Mouse (Mus musculus): Measurements from ENCODE around the gene Bbs9. TPM values are rescaled to one million over a fixed set of nuclear protein-coding genes. Genes with fewer than 3 reads are reported as not detected.
A peak's percentile ranks its signal among the peaks of the same experiment; 100 is the strongest.

Gene Bbs9
- total RNA-seq, 2 experiments from 2014 or later = 6.7 to 9.8 TPM

GRCm38 (mm10) chr9:22776246-22776961 lies 300.9 kb downstream of the Bbs9 start:
- ATAC-seq (replicated peaks; ENCODE audit: low FRiP score, poor library complexity, severe bottlenecking) = no peak

GRCm38 (mm10) chr9:22777425-22777824 lies 301.9 kb downstream of the Bbs9 start:
- no peak for ATAC-seq (replicated peaks; ENCODE audit: low FRiP score, poor library complexity, severe bottlenecking)

DNA sequence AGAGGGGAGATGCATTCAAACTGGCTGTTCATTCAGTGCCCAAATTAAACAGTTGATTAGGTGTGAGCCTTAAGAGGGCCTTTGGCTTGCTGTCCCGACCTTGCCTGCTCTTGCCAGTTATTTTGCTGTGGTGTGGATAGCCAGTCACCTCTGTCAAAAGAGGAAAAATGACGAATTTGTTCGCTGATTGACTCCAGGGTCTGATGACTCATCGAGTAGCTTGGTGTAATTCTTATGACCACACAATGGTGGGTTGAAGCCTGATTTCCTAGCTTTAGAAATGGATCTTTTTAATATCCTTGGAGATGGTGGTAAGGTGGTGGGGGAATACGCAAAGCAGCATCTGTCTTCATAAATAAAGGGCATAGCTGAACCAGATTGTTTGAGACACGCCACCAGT lies 304.1 kb downstream of the Bbs9 start:
- no peak for ATAC-seq (replicated peaks; ENCODE audit: low FRiP score, poor library complexity, severe bottlenecking)

GRCm38 (mm10) chr9:22786006-22786405 lies 310.5 kb downstream of the Bbs9 start:
- no peak for ATAC-seq (replicated peaks; ENCODE audit: low FRiP score, poor library complexity, severe bottlenecking)

DNA sequence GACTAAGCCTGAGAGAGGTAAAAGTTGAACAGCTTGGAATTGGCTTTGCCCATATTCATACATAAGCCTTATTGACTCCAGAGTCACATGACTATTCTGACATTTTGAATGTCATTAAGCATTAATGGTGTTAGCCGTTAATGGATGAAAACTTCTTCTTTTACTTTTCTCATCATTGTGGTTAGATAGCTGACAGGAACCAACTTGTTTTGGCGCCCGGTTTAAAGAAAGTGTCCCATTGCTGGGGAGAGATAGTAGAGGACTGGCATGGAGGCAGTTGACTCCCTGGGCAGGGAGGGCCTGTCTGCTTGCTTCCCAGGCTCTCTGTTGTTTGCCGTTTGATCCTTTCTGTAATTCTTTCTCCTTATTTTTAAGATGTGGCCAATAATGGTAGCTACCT lies 312.9 kb downstream of the Bbs9 start:
- no peak for ATAC-seq (replicated peaks; ENCODE audit: low FRiP score, poor library complexity, severe bottlenecking)

DNA sequence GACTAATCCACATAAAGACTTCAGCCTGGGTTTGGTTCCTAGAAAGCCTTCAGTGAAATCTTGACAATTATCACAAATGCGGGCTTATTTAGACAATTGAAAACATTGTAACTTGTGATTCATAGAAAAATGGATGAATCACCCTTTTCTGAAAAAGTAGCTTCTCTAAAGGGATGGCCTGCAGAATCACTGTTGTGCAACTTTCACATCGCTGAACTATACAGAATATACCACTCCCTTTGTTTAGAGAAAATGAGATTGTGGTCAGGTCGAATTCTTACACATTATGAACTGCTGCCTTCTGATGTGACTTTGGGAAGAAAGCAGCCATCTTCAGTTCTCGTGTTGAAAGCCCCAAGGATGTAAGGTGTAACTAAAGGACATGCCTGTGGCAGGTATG lies 313.3 kb downstream of the Bbs9 start:
- ATAC-seq (replicated peaks; ENCODE audit: low FRiP score, poor library complexity, severe bottlenecking) = no peak

DNA sequence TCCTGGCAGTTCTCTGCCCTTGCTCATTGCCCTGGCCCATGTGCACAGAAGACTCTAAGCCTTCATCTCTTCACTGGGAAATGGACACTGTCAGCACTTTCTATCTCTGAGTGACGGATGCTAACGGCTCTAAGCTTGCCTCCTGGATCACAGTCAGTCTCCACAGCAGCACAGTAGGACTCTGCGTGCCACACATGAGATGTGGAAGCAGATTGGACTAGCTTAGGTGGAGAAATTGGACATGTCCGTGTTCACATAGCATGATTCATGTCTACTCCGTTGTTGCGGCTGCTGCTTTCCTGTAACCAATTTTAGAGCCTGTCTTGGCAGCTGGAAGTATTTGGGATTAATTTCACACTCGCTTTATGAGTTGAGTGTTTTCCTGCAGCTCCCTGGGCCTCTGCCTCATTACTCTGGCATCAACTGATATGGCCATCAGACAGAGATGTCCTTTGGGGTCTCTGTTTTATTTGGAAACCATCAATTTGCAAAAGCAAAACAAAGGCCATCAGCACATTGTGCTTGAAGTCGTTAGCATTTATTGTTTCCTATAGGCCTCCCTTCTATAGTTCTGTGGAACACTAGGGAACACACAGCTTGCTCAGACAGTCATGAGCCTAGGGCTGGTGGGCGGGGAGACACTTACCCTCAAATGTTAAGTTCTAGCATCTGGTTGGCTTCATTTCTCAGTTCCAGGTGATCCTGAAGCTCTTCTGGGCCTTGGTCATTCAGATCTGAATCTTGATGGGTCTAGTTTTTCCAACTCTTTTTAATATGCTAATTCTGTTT lies 314.1 kb downstream of the Bbs9 start:
- no peak for ATAC-seq (replicated peaks; ENCODE audit: low FRiP score, poor library complexity, severe bottlenecking)

- ATAC-seq (replicated peaks; ENCODE audit: low FRiP score, poor library complexity, severe bottlenecking) = no peak
Observed at GRCm38 (mm10) chr9:22791208-22791607, 315.7 kb downstream of the Bbs9 start.

GRCm38 (mm10) chr9:22791750-22792149 lies 316.2 kb downstream of the Bbs9 start:
- no peak for ATAC-seq (replicated peaks; ENCODE audit: low FRiP score, poor library complexity, severe bottlenecking)

DNA sequence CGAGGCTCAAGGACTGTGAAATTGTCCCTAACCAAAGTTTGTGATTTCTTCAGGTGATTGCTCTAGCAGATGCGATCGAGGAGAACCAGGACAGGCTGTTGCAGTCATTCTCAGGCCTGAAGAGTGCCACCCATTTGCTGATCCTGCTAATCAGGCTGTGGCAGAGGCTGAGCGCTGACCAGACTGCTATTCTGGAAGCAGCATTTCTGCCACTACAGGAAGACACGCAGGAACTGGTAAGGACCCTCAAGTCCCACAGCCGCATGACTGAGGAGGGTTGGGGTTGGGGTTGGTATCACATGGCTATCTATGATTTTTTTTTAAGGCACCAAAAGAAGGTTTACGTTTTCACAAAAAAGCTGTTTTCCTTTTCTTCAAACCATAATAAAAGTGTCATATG lies 318.2 kb downstream of the Bbs9 start:
- no peak for ATAC-seq (replicated peaks; ENCODE audit: low FRiP score, poor library complexity, severe bottlenecking)

GRCm38 (mm10) chr9:22800675-22801074 lies 325.2 kb downstream of the Bbs9 start:
- no peak for ATAC-seq (replicated peaks; ENCODE audit: low FRiP score, poor library complexity, severe bottlenecking)

DNA sequence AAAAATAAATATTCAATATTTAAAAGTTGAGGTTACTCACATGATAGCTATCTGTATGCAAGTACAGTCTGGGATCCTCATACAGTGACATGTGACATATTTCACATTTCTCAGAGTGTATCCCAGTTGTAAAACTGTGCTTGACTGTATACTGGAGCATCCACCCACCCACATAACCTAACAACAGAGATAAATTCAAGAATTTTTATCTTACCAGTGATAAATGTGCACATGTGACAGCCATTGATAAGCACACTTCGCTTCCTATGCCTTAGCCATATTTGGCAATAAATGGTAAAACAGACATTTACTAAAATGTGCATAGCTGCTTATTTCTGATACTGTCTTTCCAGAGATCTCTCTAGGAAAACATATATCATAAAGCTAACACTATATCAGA lies 330.5 kb downstream of the Bbs9 start:
- ATAC-seq (replicated peaks; ENCODE audit: low FRiP score, poor library complexity, severe bottlenecking) = 0 out of 2 replicates have a peak, but pooled peaks have one; percentile 49

- ATAC-seq (replicated peaks; ENCODE audit: low FRiP score, poor library complexity, severe bottlenecking) = no peak
Observed at GRCm38 (mm10) chr9:22806494-22806893, 331.0 kb downstream of the Bbs9 start.

DNA sequence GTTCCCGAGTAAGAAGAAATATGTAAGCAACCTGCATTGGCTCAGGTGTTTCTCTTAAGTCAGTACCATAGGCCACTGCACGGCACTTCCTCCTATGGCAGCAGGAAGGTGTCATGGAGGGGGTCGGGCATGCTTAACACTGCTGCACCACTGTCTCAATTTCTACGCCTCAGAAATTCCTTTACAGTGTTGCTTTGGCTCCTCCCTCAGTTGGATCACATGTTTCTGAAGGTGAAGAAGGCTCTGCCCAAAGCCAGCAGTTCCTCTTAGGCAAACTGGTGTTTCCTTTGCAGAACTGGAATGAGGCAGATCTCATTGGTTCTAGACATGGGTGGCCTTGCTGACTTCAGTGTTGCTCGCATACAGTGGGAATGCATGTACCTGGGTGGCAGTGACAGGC lies 332.2 kb downstream of the Bbs9 start:
- no peak for ATAC-seq (replicated peaks; ENCODE audit: low FRiP score, poor library complexity, severe bottlenecking)

DNA sequence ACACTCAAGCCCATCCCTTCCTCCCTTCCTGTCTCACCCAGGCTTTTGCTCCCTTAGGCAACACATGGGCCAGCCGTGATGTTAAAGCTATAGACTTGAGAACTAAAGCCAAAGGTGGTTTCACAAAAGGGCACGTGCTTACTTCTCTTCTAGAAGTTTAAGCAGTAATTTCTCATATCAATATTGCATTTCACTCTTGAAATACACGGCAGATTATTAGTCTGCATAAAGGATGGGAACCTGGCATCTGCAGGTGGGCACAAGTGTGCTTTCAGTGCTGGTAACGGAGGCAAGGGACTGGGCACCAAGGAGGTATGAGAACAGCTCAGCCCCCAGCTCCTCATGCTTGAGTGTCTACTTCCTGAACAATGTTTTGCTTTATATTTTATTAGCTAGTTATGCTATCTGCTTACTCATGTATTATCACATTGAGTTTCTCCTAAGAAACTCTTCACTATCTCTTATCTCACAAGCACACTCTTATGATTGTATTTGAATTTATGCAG lies 334.2 kb downstream of the Bbs9 start:
- no peak for ATAC-seq (replicated peaks; ENCODE audit: low FRiP score, poor library complexity, severe bottlenecking)

DNA sequence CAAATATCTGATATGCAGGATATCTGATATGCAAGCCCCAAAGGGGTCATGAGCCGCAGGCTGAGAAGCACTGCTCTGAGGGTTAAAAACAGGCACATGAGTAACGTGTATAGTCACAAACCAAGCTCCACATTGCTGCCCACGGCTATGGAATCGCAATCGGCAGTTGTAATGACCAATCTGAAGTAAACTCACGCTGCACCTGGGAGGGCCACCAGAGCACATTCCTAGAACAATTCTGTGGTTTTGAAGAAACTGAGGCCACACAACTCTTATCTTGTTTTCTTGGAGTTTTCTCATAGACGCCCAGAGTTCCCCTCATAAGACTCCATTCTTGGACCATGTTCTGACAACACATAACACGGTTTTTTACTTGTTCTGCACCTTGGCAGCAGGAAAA lies 334.9 kb downstream of the Bbs9 start:
- ATAC-seq (replicated peaks; ENCODE audit: low FRiP score, poor library complexity, severe bottlenecking) = no peak

DNA sequence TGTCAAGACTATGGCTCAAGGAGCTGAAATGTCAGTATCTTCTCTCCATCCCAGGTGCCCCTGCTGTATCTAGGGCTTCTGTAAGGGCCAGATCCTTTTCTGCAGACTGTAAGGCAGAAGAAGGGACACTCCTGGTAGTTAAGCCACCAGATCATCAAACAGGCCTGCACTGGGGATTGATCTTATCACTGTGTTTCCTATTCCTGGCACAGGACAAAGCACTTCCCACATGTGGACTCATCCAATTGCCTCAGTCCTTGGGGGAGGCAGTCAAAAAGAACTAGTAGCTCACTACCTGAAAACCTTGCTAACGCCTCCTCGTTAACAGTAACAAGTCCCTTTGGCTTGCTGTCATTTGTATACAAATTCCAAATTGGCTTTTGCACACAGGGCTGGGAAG lies 336.4 kb downstream of the Bbs9 start:
- ATAC-seq (replicated peaks; ENCODE audit: low FRiP score, poor library complexity, severe bottlenecking) = no peak

DNA sequence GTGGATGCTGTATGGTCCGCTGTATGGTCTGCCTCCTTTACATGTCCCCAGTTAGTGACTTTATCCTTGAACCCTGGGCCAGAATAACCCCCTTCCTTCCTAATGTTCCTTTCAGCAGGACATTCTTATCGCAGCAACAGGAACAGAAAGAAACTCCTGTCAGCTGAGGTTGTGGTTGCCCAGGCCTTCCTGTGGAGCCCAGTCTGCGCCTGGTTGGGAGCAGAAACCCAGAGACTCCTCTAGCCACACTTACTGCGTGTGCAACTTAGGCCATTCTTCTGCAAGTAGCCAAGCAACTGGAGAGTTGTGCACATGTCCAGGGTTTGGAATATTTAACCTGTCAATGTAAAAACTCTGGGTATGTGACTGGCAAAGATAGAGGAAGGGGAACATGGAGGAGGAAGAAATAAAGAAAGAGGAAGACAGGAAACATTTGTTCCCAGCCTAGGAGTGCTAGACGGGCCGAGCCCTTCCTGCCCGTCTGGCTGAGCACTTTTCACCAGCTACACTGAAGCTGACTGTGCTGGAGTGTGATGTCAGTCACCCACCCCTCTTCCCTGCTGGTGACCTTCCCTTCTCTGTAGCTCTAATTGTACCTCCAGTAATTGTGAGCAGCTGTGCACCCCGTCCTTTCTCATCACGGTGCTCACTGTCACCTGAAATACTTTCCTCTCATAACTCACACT lies 339.0 kb downstream of the Bbs9 start:
- ATAC-seq (replicated peaks; ENCODE audit: low FRiP score, poor library complexity, severe bottlenecking) = no peak

GRCm38 (mm10) chr9:22815093-22815458 lies 339.6 kb downstream of the Bbs9 start:
- ATAC-seq (replicated peaks; ENCODE audit: low FRiP score, poor library complexity, severe bottlenecking) = no peak

GRCm38 (mm10) chr9:22819539-22819938 lies 344.0 kb downstream of the Bbs9 start:
- no peak for ATAC-seq (replicated peaks; ENCODE audit: low FRiP score, poor library complexity, severe bottlenecking)
